Mouse (Mus musculus): ENCODE results near the gene 4933415F23Rik.

4933415F23Rik gene

GRCm38 (mm10) chr1:23102021-23102420, at the start of gene 4933415F23Rik:
4933415F23Rik (minus strand) TSS chr1:23102253.
- DNase-seq (ENCODE audit: low spot score), result no peak

GRCm38 (mm10) chr1:23151722-23152121, 49.7 kb upstream of the 4933415F23Rik start:
- no peak for DNase-seq (ENCODE audit: low spot score)

GRCm38 (mm10) chr1:23146198-23146873, 44.3 kb upstream of the 4933415F23Rik start:
- DNase-seq (ENCODE audit: low spot score), result no peak

- no peak for DNase-seq (ENCODE audit: low spot score)
Observed at GRCm38 (mm10) chr1:23141121-23141811, 39.2 kb upstream of the 4933415F23Rik start.

- peak; percentile 52 for DNase-seq (ENCODE audit: low spot score)
Observed at GRCm38 (mm10) chr1:23140530-23140929, 38.5 kb upstream of the 4933415F23Rik start.

GRCm38 (mm10) chr1:23120901-23121300, 18.8 kb upstream of the 4933415F23Rik start:
- peak; percentile 32 for DNase-seq (ENCODE audit: low spot score)

- DNase-seq (ENCODE audit: low spot score), result no peak
Observed at GRCm38 (mm10) chr1:23119406-23119805, 17.4 kb upstream of the 4933415F23Rik start.

- DNase-seq (ENCODE audit: low spot score), result peak; percentile 28
Observed at GRCm38 (mm10) chr1:23117423-23117822, 15.4 kb upstream of the 4933415F23Rik start.

GRCm38 (mm10) chr1:23109191-23109590, 7.1 kb upstream of the 4933415F23Rik start:
- DNase-seq (ENCODE audit: low spot score), result no peak

GRCm38 (mm10) chr1:23102881-23103280, 828 bp upstream of the 4933415F23Rik start:
- DNase-seq (ENCODE audit: low spot score), result no peak

GRCm38 (mm10) chr1:23099791-23100190, 2.3 kb downstream of the 4933415F23Rik start:
- no peak for DNase-seq (ENCODE audit: low spot score)

- DNase-seq (ENCODE audit: low spot score), result no peak
Observed at GRCm38 (mm10) chr1:23098451-23098850, 3.6 kb downstream of the 4933415F23Rik start.

GRCm38 (mm10) chr1:23097996-23098395, 4.1 kb downstream of the 4933415F23Rik start:
- no peak for DNase-seq (ENCODE audit: low spot score)

GRCm38 (mm10) chr1:23067715-23068114, 34.3 kb downstream of the 4933415F23Rik start:
- DNase-seq (ENCODE audit: low spot score), result no peak

GRCm38 (mm10) chr1:23064717-23065475, 37.2 kb downstream of the 4933415F23Rik start:
- no peak for DNase-seq (ENCODE audit: low spot score)

GRCm38 (mm10) chr1:23063946-23064345, 38.1 kb downstream of the 4933415F23Rik start:
- DNase-seq (ENCODE audit: low spot score), result no peak

- peak; percentile 67 for DNase-seq (ENCODE audit: low spot score)
Observed at GRCm38 (mm10) chr1:23061614-23062373, 40.3 kb downstream of the 4933415F23Rik start.

- DNase-seq (ENCODE audit: low spot score), result no peak
Observed at GRCm38 (mm10) chr1:23060056-23060455, 42.0 kb downstream of the 4933415F23Rik start.
